Mouse (Mus musculus) right cerebral cortex, postnatal 10 days (tissue): ENCODE measurements around the gene Ptprm.

ENCODE experiments used
- DNase-seq, 2 experiments: peaks; one replicate each; pipeline ENCODE4 v3.0.0; 2021; ENCODE audit warnings: low spot score in 2 of 2

Gene Ptprm

GRCm38 (mm10) chr17:67354451-67355011 is at the start of gene Ptprm:
Ptprm (minus strand) TSS chr17:67354457.
- peak; percentile 76 to 79 for DNase-seq

- peak in 1 of 2 experiments; percentile 32 for DNase-seq
Measured at GRCm38 (mm10) chr17:67396205-67396604, 41.9 kb upstream of the Ptprm start.

- DNase-seq: no peak
Measured at GRCm38 (mm10) chr17:67390851-67391250, 36.6 kb upstream of the Ptprm start.

- DNase-seq: no peak
Measured at GRCm38 (mm10) chr17:67388171-67388570, 33.9 kb upstream of the Ptprm start.

- no peak for DNase-seq
Measured at GRCm38 (mm10) chr17:67385286-67385685, 31.0 kb upstream of the Ptprm start.

DNA sequence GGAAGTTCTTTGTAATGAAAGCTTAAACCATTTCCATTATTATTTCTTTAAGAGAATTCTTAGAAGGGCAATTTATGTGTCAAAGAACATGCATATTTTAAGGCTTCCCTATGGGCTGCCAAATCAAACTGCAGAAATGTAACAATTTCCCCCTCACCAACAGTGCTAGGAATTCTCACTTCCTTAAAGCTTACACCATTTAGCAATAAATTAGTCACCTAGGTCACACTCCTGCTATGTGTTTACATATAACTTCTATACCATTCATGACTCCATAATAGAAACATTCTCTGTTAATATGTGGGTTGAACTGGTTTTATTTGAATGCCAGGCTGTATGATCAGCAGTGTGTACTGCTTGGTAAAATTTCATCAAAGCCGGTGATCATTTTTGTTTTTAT is 29.4 kb upstream of the Ptprm start:
- no peak for DNase-seq

DNA sequence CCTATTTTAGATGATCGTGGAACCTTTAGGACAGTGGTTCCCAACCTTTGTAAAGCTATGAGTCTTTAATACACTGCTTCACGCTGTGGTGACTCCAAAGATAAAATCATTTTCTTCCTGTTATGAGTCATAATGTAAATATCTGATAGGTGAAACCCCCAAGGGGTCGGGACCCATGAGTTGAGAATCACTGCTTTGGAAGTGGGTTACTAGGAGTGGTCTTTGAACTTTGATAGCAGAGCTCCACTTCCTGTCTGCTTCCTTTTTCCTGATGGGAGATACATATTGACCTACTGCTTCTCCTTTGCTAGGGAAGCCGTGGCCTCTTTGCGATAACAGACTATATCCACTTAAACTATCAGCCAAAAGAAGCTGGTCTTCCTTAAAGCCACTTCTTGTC is 27.4 kb upstream of the Ptprm start:
- no peak for DNase-seq

DNA sequence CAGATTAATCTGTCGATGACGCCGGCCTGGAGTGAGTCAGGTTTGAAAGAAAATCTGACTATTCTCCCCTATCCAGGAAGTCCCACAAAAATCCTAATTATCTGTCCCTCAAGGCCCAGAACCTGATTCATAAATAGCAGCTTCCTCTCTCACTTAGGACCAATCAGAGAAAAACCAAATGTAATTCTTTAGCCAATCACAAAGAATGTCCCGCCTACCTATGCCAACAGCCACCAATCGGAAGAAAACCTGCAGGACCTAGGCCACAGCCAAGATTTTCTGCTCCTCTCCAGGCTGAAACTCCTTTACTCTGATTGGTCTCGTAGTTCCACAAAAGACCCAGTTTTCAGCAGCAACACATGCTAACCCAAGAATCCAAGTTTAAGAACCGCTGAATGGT is 13.6 kb upstream of the Ptprm start:
- no peak for DNase-seq

DNA sequence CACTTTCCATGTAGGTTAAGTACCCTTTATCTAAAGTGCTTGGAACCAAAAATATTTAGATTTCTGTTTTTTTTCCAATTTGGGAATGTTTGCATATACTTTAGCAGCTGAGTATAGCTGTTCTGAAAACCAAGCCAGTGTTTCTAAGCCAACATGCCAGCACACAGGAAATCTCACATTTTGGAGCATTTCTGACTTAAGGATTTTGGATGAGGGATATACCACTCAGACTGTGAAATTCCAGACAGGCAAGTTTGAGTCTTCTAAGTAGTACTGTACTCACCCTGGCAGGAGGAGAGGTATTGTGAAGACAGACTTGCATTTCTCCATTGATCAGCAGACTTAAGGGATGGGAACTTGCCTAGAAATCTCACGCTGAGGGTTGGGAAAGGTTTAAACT is 10.2 kb upstream of the Ptprm start:
- DNase-seq: no peak

DNA sequence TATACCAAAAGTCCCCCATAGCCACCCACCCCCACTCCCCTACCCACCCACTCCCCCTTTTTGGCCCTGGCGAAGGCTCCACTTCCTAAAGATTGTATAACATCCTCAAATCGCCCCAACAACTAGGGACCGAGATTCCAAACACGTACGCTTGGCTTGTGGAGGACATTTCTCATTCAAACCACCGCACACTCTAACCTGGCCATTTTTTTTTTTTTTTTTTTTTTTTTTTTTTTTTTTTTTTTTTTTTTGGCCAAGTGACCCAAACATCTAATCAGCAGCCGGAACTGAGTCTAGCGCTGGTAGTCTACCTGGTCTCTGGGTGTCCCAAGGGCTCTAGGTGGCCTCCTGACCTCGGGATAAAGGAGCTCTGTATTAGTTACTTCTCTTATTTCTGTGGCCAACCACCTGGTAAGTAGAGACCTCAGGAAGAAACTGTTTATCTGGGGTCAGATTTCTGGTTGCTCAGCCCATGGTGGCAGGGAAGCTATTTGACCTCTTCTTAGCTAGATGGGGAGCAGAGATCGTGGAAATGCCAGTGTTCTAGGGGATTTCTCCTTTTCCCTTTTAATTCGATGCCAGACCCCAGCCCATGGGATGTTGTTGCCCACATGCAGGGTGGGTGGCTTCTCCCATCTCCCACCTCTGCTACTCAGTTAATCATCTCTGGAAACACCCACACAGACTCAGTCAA is 9.3 kb upstream of the Ptprm start:
- DNase-seq: no peak

GRCm38 (mm10) chr17:67362131-67362530 is 7.9 kb upstream of the Ptprm start:
- DNase-seq: no peak

GRCm38 (mm10) chr17:67360606-67361005 is 6.3 kb upstream of the Ptprm start:
- no peak for DNase-seq

- no peak for DNase-seq
Measured at GRCm38 (mm10) chr17:67359578-67359977, 5.3 kb upstream of the Ptprm start.

GRCm38 (mm10) chr17:67358541-67358940 is 4.3 kb upstream of the Ptprm start:
- DNase-seq: no peak

DNA sequence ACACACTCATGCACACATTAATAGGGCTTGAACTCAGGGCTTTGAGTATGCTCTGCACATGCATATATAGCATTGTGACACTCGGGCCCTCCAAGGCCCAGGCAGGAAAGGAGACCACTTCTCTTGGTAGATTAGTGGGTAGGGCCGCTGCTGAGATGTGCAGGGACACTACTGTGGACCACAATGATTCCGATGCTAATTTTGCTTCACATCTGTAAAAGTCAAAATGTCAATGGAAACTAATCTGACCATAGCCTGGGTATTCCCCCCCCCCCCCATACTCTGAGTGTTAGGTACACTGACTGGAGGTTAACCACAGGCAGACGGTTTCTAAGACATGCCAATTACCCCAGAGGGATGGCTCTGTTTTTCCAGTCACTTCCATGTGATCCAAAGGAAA is 2.9 kb upstream of the Ptprm start:
- no peak for DNase-seq

DNA sequence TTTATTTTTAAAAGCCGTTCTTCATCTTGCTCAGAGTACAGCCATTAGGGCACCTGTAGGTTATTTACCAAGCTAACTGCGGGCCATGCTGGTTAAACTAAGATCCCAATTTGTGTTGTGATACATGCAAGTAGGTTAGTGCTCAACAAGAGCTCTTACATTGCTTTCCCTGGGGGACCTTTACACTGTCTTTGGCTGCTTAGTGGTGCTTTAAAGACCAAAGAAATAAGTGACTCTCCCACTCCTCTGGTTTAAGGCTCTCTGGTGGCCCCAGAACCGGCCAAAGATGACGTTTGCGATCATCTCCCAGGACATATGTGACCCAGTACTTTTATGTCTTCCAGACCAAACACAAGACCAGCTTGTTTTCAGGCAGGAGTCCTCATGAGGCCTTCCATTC is 994 bp upstream of the Ptprm start:
- no peak for DNase-seq

GRCm38 (mm10) chr17:67353796-67354450 is 334 bp downstream of the Ptprm start:
- peak in 1 of 2 experiments; percentile 35 for DNase-seq

- peak; percentile 31 to 44 for DNase-seq
Measured at GRCm38 (mm10) chr17:67352956-67353795, 1.1 kb downstream of the Ptprm start.

- DNase-seq: no peak
Measured at GRCm38 (mm10) chr17:67351423-67351822, 2.8 kb downstream of the Ptprm start.

- DNase-seq: no peak
Measured at GRCm38 (mm10) chr17:67350536-67350935, 3.7 kb downstream of the Ptprm start.

- no peak for DNase-seq
Measured at GRCm38 (mm10) chr17:67349594-67349993, 4.7 kb downstream of the Ptprm start.

DNA sequence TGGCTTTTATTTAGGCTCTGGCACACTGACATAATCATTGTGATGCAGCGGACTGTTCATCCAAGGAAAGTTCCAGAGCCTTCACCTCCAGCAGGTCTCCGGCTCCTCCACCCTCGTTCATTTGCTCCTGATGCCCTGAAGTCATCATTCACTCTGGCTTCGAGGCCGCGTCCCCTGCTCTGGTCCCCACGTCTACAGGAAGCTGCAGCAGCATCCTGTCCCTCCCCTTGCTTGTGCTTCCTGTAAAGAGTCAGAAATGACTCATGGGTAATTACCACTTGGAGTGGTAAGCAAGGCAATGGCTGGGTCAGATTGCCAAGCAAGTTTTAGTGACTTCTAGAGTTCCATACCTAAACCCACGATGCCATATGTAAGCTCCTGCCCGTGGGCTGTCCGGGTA is 7.3 kb downstream of the Ptprm start:
- DNase-seq: no peak
